In the genomic region with DNA sequence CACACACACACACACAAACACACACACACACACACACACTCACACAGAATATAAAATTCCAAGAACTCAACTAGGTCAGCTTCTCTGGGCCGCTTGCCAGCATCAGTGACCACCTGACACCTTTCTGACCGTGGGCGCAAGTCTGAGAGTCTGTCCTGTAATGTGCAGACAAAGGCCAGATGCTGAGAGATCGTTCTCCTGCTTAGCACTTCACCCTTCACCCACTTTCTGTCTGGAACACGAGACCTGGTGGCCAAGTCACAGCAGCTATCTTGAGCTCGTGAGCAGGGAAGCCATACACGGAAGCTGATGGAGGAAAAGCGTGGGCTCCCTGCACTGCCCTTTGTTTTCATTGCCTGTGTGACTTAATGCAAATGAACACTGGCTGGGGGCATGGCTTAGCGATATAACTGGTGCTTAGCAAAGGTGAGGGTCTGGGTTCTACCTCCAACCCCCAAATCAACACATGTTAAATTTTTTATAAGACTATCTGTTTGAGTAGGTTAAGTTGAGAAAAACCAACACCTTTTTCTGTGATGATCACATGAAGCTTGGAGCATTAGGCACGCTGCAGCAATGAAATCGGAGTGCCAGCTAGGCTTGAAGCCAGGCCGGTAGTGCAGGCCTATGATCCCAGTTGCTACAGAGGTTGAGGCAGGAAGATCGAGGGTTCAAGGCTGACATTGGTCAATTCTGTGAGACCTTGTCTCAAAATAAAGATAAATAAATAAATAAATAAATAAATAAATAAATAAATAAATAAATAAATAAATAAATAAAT, we compare ENCODE assay signal across 14 mouse cellular contexts. TPM values are rescaled to one million over a fixed set of nuclear protein-coding genes. Genes with fewer than 3 reads are reported as not detected.
DNase-seq lines count a peak whose midpoint lies in the region; ATAC-seq and TF ChIP-seq lines count a peak whose summit lies in the region.
"Had no signal": no experiment of that assay in that cellular context is flagged by ENCODE, and none has a peak within 500 bp of the region (broad histone marks: within the 10 kb centered on the region; RNA-seq: fewer than 3 reads in every experiment).

No protein-coding gene starts in this region.

- no peak for TF ChIP-seq CTCF in lung, postnatal 0 days (IDR thresholded peaks at IDR 0.05)

- H3K27me3 ChIP-seq in lung, postnatal 0 days (replicated peaks; ENCODE audit: insufficient read depth, low read length): no peaks in the 10 kb centered on the region
- no peaks in the 10 kb centered on the region for H3K27me3 ChIP-seq in forebrain, embryonic 14.5 days (replicated peaks; ENCODE audit: control insufficient read depth, insufficient read depth, low read length)
- H3K27me3 ChIP-seq: hindbrain, embryonic 13.5 days had no signal

- ATAC-seq in lung, postnatal 0 days: peak; percentile 29; the same call in 1 of the 2 replicates
- no peak for ATAC-seq in forebrain, embryonic 14.5 days
- ATAC-seq: CD4-positive, CD25-positive, alpha-beta regulatory T cell, adult 4 months had no signal

- H3K4me3 ChIP-seq in lung, postnatal 0 days (ENCODE audit: low read depth, low read length): no peak overlapping the region
- H3K4me3 ChIP-seq in forebrain, embryonic 14.5 days (ENCODE audit: low read depth, low read length): no peak overlapping the region
- H3K4me3 ChIP-seq: hindbrain, embryonic 13.5 days had no signal

- no peaks in the 10 kb centered on the region for H3K36me3 ChIP-seq in lung, postnatal 0 days (ENCODE audit: insufficient read depth, low read length)
- no peaks in the 10 kb centered on the region for H3K36me3 ChIP-seq in forebrain, embryonic 14.5 days (ENCODE audit: control insufficient read depth, insufficient read depth, low read length)
- H3K36me3 ChIP-seq: hindbrain, embryonic 13.5 days had no signal

- WGBS in lung, postnatal 0 days: 54% methylated on average over 13 of the region's 13 CpGs
- 69% methylated on average over 13 of the region's 13 CpGs for WGBS in forebrain, embryonic 14.5 days

- H3K4me2 ChIP-seq in lung, postnatal 0 days (replicated peaks; ENCODE audit: low read depth, low read length): no peak overlapping the region
- no peak overlapping the region for H3K4me2 ChIP-seq in forebrain, embryonic 14.5 days (ENCODE audit: low read length)
- H3K4me2 ChIP-seq: hindbrain, embryonic 13.5 days had no signal

- no peak overlapping the region for H3K9ac ChIP-seq in lung, postnatal 0 days (replicated peaks; ENCODE audit: low read depth)
- no peak overlapping the region for H3K9ac ChIP-seq in forebrain, embryonic 14.5 days (ENCODE audit: low read length)
- H3K9ac ChIP-seq: hindbrain, embryonic 13.5 days had no signal

- DNase-seq in frontal cortex, postnatal 36 days (ENCODE audit: low spot score in 2 of 2): peak; percentile 36 to 64
- no peak for DNase-seq in frontal cortex, postnatal 10 days (ENCODE audit: low spot score in 2 of 2)
- DNase-seq in lung, postnatal 0 days (ENCODE audit: low spot score): no peak
- DNase-seq in lung, postnatal 14 days: no peak
- peak; percentile 15 for DNase-seq in heart, adult 8-10 months (ENCODE audit: low spot score)
- peak; percentile 79 for DNase-seq in kidney, postnatal 10 days
- DNase-seq in forebrain, embryonic 14.5 days (ENCODE audit: low spot score): no peak
- DNase-seq in ovary, postnatal 10 days (ENCODE audit: low spot score): no peak
- DNase-seq: right cerebral cortex, postnatal 4 days; thymus, postnatal 36 days had no signal

- H3K9me3 ChIP-seq in lung, postnatal 0 days (ENCODE audit: low read length): no peaks in the 10 kb centered on the region
- no peaks in the 10 kb centered on the region for H3K9me3 ChIP-seq in forebrain, embryonic 14.5 days (replicated peaks; ENCODE audit: control insufficient read depth, low read length)
- H3K9me3 ChIP-seq: hindbrain, embryonic 13.5 days had no signal

- H3K27ac ChIP-seq in lung, postnatal 0 days (ENCODE audit: low read length): no peak overlapping the region
- no peak overlapping the region for H3K27ac ChIP-seq in forebrain, embryonic 14.5 days (ENCODE audit: low read depth, low read length)
- H3K27ac ChIP-seq: hindbrain, embryonic 13.5 days; macrophage had no signal

- TF ChIP-seq EP300 in lung, postnatal 0 days (IDR thresholded peaks at IDR 0.05): no peak

- no peaks in the 10 kb centered on the region for H3K4me1 ChIP-seq in lung, postnatal 0 days (ENCODE audit: insufficient read depth, low read depth, low read length)
- H3K4me1 ChIP-seq in forebrain, embryonic 14.5 days (ENCODE audit: control insufficient read depth, insufficient read depth, low read length): no peaks in the 10 kb centered on the region

RNA-seq across cellular contexts. Expression of gene Wnt9a, which starts 31.4 kb away (rescaled TPM):
- polyA plus RNA-seq in lung, postnatal 0 days (2015; fragmentation: Nextera tagmentation; extraction: Ambion mirVana): 9.7 and 10.5 TPM in 2 replicates
- total RNA-seq in heart, adult 8-10 months (2022): 1 to 10 TPM; 4.3 to 4.9 (median 4.6) TPM
- 1.4 and 1.6 TPM in 2 replicates for polyA plus RNA-seq in forebrain, embryonic 14.5 days (2014; fragmentation: Nextera tagmentation; extraction: Ambion mirVana)
- polyA plus RNA-seq: CD4-positive, CD25-positive, alpha-beta regulatory T cell, adult 4 months had no signal

RNA-seq across cellular contexts. Expression of gene Prss38, which starts 37.3 kb away (rescaled TPM):
- not detected in 2 replicates for polyA plus RNA-seq in lung, postnatal 0 days (2015; fragmentation: Nextera tagmentation; extraction: Ambion mirVana)
- not detected for total RNA-seq in heart, adult 8-10 months (2022)
- polyA plus RNA-seq in forebrain, embryonic 14.5 days (2014; fragmentation: Nextera tagmentation; extraction: Ambion mirVana): not detected in 2 replicates
- total RNA-seq: left cerebral cortex, postnatal 10 days had no signal
- polyA plus RNA-seq: CD4-positive, CD25-positive, alpha-beta regulatory T cell, adult 4 months; hindbrain, embryonic 13.5 days had no signal

RNA-seq across cellular contexts. Expression of gene Wnt3a, which starts 47.6 kb away (rescaled TPM):
- polyA plus RNA-seq in lung, postnatal 0 days (2015; fragmentation: Nextera tagmentation; extraction: Ambion mirVana): 12.6 and 18.9 TPM in 2 replicates
- total RNA-seq in heart, adult 8-10 months (2022): not detected
- polyA plus RNA-seq in forebrain, embryonic 14.5 days (2014; fragmentation: Nextera tagmentation; extraction: Ambion mirVana): 0.61 and 1.1 TPM in 2 replicates
- total RNA-seq: left cerebral cortex, postnatal 10 days had no signal
- polyA plus RNA-seq: CD4-positive, CD25-positive, alpha-beta regulatory T cell, adult 4 months; macrophage had no signal

Comparison
In these comparisons a context has a peak if more than half of its experiments do, and no peak if none do; other contexts are left out.
1. DNase-seq: peak in frontal cortex, postnatal 36 days (2 of 2), heart, adult 8-10 months (single experiment) and kidney, postnatal 10 days (single experiment); none in frontal cortex, postnatal 10 days (0 of 2), lung, postnatal 0 days (single experiment), lung, postnatal 14 days (single experiment), forebrain, embryonic 14.5 days (single experiment) and ovary, postnatal 10 days (single experiment).